Mouse (Mus musculus): ENCODE data around the gene Samsn1. TPM values are rescaled to one million over a fixed set of nuclear protein-coding genes. Genes with fewer than 3 reads are reported as not detected.
"Not testable (repeated sequence)": the region's sequence is repeated elsewhere in the genome, so short reads cannot be mapped to it uniquely, and the experiment has no call there.

Samsn1 gene
- polyA plus RNA-seq, 1 experiment = 1.0 TPM

DNA sequence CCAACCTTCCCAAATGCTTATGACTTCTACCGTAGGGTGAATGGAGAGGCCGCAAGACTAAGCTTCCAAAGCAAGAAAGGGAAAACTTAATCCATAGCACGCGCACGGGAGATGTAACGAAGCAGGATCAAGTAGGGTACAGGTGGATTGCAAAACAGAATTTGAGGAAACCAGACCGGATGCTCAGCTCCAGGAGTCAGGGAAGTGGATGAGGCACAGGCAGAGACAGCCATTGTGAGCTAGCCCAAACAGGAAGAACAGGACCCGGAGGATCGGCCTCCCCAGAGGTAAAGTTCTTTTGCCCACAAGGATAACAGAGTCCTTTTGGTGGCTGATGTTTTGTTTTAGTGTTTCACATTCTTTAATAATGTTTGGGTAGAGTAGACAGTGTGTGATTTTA lies 179.5 kb downstream of the Samsn1 start:
- no peak for DNase-seq (ENCODE audit: low read depth)
- TF ChIP-seq CTCF (IDR thresholded peaks at IDR 0.05; ENCODE audit: borderline replicate concordance, extremely low read depth, insufficient read depth, insufficient read length) (no peak), POLR2A (IDR thresholded peaks at IDR 0.05; ENCODE audit: borderline replicate concordance, extremely low read depth, insufficient read depth, insufficient read length, poor library complexity, severe bottlenecking) (no peak)

- no peak for DNase-seq (ENCODE audit: low read depth)
- TF ChIP-seq POLR2A (IDR thresholded peaks at IDR 0.05; ENCODE audit: borderline replicate concordance, extremely low read depth, insufficient read depth, insufficient read length, poor library complexity, severe bottlenecking) = no peak
- TF ChIP-seq CTCF (IDR thresholded peaks at IDR 0.05; ENCODE audit: borderline replicate concordance, extremely low read depth, insufficient read depth, insufficient read length) = no peak
Measured at GRCm38 (mm10) chr16:75837728-75838451, 184.2 kb downstream of the Samsn1 start.

DNA sequence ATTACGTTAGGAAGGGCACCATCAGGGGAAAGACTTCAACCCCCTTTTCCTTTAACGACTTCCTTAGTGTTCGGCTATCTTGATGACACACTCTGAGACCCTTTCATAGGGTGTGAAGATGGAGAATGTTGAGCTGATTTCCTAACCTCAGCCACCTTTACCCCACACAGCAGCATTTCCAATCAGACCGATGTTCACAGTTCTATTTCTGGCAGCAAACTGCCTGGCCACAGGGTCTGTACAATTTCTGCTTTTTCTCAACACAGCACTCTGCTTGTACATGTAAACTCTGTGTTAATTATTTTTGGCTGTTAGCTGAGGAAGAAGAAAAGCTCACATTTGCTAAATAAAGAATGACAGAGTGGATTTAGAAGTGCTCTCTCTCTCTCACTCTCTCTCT lies 190.7 kb downstream of the Samsn1 start:
- DNase-seq (ENCODE audit: low read depth) = no peak
- no peak for TF ChIP-seq POLR2A (IDR thresholded peaks at IDR 0.05; ENCODE audit: borderline replicate concordance, extremely low read depth, insufficient read depth, insufficient read length, poor library complexity, severe bottlenecking)
- TF ChIP-seq CTCF (IDR thresholded peaks at IDR 0.05; ENCODE audit: borderline replicate concordance, extremely low read depth, insufficient read depth, insufficient read length) = no peak

DNA sequence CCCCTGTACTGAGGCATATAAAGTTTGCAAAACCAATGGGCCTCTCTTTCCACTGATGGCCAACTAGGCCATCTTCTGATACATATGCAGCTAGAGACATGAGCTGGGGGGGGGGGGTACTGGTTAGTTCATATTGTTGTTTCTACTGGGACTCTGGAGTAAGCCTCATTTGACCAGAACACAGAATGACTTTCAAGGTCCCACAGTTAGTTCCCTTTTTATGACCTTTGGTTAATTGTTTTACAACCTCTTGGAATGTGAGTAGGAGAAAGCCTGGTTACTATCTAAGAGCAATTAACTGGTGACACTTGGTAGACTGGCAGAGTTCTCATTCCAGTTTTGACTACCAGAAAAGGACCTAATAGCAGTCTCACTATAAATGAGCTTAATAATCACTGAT lies 195.1 kb downstream of the Samsn1 start:
- DNase-seq (ENCODE audit: low read depth) = not testable (repeated sequence)

DNA sequence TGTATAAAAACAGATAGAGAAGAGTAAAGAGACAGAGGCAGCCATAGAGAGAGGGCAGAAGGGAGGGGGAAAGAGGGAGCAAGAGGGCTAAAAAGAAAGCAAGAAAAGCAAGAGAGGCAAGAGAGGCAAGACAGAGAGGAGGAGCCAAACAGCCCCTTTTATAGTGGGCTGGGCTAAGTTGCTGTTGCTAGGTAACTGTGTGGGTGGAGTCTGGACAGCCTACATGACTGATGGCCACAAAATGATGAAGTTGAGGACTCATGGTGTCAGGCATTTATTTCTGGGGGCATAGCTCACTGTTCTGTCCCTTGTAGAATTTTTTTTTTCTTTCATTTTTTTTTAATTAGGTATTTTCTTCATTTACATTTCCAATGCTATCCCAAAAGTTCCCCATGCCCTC lies 195.6 kb downstream of the Samsn1 start:
- no peak for DNase-seq (ENCODE audit: low read depth)
- TF ChIP-seq POLR2A (IDR thresholded peaks at IDR 0.05; ENCODE audit: borderline replicate concordance, extremely low read depth, insufficient read depth, insufficient read length, poor library complexity, severe bottlenecking) (no peak), CTCF (IDR thresholded peaks at IDR 0.05; ENCODE audit: borderline replicate concordance, extremely low read depth, insufficient read depth, insufficient read length) (no peak)

- TF ChIP-seq POLR2A (IDR thresholded peaks at IDR 0.05; ENCODE audit: borderline replicate concordance, extremely low read depth, insufficient read depth, insufficient read length, poor library complexity, severe bottlenecking) (no peak), CTCF (IDR thresholded peaks at IDR 0.05; ENCODE audit: borderline replicate concordance, extremely low read depth, insufficient read depth, insufficient read length) (no peak)
Measured at GRCm38 (mm10) chr16:75823226-75823625, 198.9 kb downstream of the Samsn1 start.

GRCm38 (mm10) chr16:75820963-75821362 lies 201.1 kb downstream of the Samsn1 start:
- DNase-seq (ENCODE audit: low read depth) = peak; percentile 13
- TF ChIP-seq CTCF (IDR thresholded peaks at IDR 0.05; ENCODE audit: borderline replicate concordance, extremely low read depth, insufficient read depth, insufficient read length) (no peak), POLR2A (IDR thresholded peaks at IDR 0.05; ENCODE audit: borderline replicate concordance, extremely low read depth, insufficient read depth, insufficient read length, poor library complexity, severe bottlenecking) (no peak)

More at GRCm38 (mm10) chr16:75823226-75823625, 198.9 kb downstream of the Samsn1 start:
- peak; percentile 65 for DNase-seq (ENCODE audit: low read depth)
